Mouse (Mus musculus): ENCODE measurements around the gene Babam2.

DNA sequence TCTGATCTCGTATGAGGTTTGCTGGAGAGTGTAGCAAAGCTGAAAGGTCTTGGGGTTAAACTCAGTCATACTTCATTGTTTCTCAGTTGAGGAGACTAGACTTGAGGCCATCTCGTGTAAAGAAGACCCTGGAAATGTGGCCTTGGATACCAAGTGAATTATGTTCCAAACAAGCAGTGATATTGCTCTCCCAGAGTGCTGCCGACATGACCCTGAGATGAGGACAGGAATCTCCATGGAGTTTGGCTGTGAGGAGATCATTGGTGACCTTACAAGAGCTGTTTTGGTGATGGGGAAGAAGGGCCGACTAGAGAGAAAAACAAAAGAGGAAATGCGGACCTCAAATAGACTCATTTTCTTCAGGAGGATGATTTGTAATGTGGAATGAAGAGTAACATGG, 130.4 kb downstream of the Babam2 start:
- no peak for TF ChIP-seq CTCF (conservative IDR thresholded peaks at IDR 0.05; ENCODE audit: insufficient read depth, insufficient read length, low read depth, low read length)
- no peak for TF ChIP-seq POLR2A (IDR thresholded peaks at IDR 0.05; ENCODE audit: low read depth, low read length)

All from kidney, adult 2 months (tissue).